In the genomic region with DNA sequence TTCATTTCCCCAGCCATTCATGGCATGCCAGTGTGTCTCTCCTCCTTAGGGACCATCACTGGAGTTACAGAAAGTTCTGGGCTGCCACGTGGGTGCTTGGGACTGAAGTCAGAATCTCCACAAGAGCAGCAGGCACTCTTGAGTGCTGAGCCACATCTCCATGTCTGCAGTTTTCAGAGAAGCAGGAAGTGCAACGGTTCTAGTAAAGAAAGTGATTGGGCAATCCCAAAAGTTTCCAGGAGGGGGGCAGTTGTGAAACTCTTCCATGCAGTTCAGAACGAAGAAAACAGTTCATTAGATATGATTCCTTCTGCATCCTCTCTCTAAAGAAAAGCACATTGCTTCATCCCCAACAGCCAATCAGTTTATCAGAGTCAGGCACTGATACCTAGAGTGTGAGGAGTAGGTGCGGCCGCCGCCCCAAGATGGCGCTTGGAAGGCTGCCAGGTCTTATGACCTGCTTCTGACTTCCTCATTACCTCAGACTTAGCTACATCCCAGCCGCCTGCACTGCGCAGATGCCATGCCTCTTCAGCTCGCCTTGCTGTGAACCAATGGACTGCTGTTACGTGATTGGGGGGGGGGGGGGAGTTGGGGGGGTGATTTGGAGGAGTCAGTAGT, we compare ENCODE assay signal across 9 mouse cellular contexts. TPM values are rescaled to one million over a fixed set of nuclear protein-coding genes. Genes with fewer than 3 reads are reported as not detected.
DNase-seq lines count a peak whose midpoint lies in the region; ATAC-seq lines count a peak whose summit lies in the region.
"Had no signal": no experiment of that assay in that cellular context is flagged by ENCODE, and none has a peak within 500 bp of the region (broad histone marks: within the 10 kb centered on the region; RNA-seq: fewer than 3 reads in every experiment).

No protein-coding gene starts in this region.

- intact Hi-C loops in left cerebral cortex, postnatal 4 days (cut with DNase I), result no loop called here

- no peak for ATAC-seq in CD4-positive, CD25-positive, alpha-beta regulatory T cell, adult 4 months
- peak; percentile 91 for ATAC-seq in intestine, embryonic 15.5 days

- H3K4me1 ChIP-seq in intestine, embryonic 15.5 days (replicated peaks), result no peaks in the 10 kb centered on the region

- WGBS in intestine, embryonic 15.5 days, result 78% methylated on average over 11 of the region's 11 CpGs

- no peak overlapping the region for H3K4me2 ChIP-seq in intestine, embryonic 15.5 days (replicated peaks)

- H3K9ac ChIP-seq in intestine, embryonic 15.5 days, result no peak overlapping the region

- H3K27ac ChIP-seq in intestine, embryonic 15.5 days, result no peak overlapping the region

- H3K4me3 ChIP-seq in intestine, embryonic 15.5 days (replicated peaks), result no peak overlapping the region

- H3K27me3 ChIP-seq in intestine, embryonic 15.5 days (replicated peaks), result no peaks in the 10 kb centered on the region

- no peaks in the 10 kb centered on the region for H3K36me3 ChIP-seq in intestine, embryonic 15.5 days

- H3K9me3 ChIP-seq in intestine, embryonic 15.5 days, result no peaks in the 10 kb centered on the region

- peak; percentile 62 for DNase-seq in CD4-positive, CD25-positive, alpha-beta regulatory T cell, adult 2 months (ENCODE audit: low read depth, low spot score)
- DNase-seq in ES-CJ7 (ENCODE audit: low read depth, low spot score), result peak; percentile 34
- peak; percentile 40 for DNase-seq in naive thymus-derived CD4-positive, alpha-beta T cell, adult 2 months (ENCODE audit: low read depth)
- no peak for DNase-seq in left cerebral cortex, postnatal 4 days
- no peak for DNase-seq in kidney, adult 9 months
- no peak for DNase-seq in thymus, postnatal 14 days
- DNase-seq: gastrocnemius, postnatal 25 days had no signal

RNA-seq across cellular contexts. Expression of gene Acta2, which starts 14.8 kb away (rescaled TPM):
- polyA plus RNA-seq in CD4-positive, CD25-positive, alpha-beta regulatory T cell, adult 4 months (2017; shearing (Covaris generic)), result under 1 TPM; 0.39 to 0.47 TPM
- 1,375 and 1,410 TPM in 2 replicates for polyA plus RNA-seq in intestine, embryonic 15.5 days (2015; fragmentation: Nextera tagmentation; extraction: Ambion mirVana)
- 10 to 100 TPM in 1 of 2 experiments, 1 to 10 TPM in 1; 9.3 to 10.5 TPM for total RNA-seq in left cerebral cortex, postnatal 4 days (2021)

RNA-seq across cellular contexts. Expression of gene Fas, which starts 20.2 kb away (rescaled TPM):
- 100 to 1,000 TPM; 132 to 152 TPM for polyA plus RNA-seq in CD4-positive, CD25-positive, alpha-beta regulatory T cell, adult 4 months (2017; shearing (Covaris generic))
- 3.9 and 4.9 TPM in 2 replicates for polyA plus RNA-seq in intestine, embryonic 15.5 days (2015; fragmentation: Nextera tagmentation; extraction: Ambion mirVana)
- total RNA-seq in left cerebral cortex, postnatal 4 days (2021), result 1 to 10 TPM in 1 of 2 experiments, not detected in 1; 1.2 TPM

Comparison
In these comparisons a context has a peak if more than half of its experiments do, and no peak if none do; other contexts are left out.
1. DNase-seq: peak in CD4-positive, CD25-positive, alpha-beta regulatory T cell, adult 2 months (single experiment), ES-CJ7 (single experiment) and naive thymus-derived CD4-positive, alpha-beta T cell, adult 2 months (single experiment); none in left cerebral cortex, postnatal 4 days (single experiment), kidney, adult 9 months (single experiment) and thymus, postnatal 14 days (single experiment).
2. RNA of gene Acta2, which starts 14.8 kb away (polyA plus RNA-seq): 1,375 to 1,410 TPM in intestine, embryonic 15.5 days; 0.39 to 0.47 TPM in CD4-positive, CD25-positive, alpha-beta regulatory T cell, adult 4 months; every median in the first group is over 100 times any median in the second.
3. RNA of gene Fas, which starts 20.2 kb away (polyA plus RNA-seq): 132 to 152 TPM in CD4-positive, CD25-positive, alpha-beta regulatory T cell, adult 4 months; 3.9 to 4.9 TPM in intestine, embryonic 15.5 days; every median in the first group is over 10 times any median in the second.